In genomic region chr11:70155897-70156296, GRCm38 (mm10) we compare ENCODE assay signal across 7 mouse cellular contexts. TPM values are rescaled to one million over a fixed set of nuclear protein-coding genes. Genes with fewer than 3 reads are reported as not detected.
DNase-seq lines count a peak whose midpoint lies in the region; ATAC-seq and TF ChIP-seq lines count a peak whose summit lies in the region.
"Not testable (repeated sequence)": the region's sequence is repeated elsewhere in the genome, so short reads cannot be mapped to it uniquely, and the experiment has no call there.
"Had no signal": no experiment of that assay in that cellular context is flagged by ENCODE, and none has a peak within 500 bp of the region (broad histone marks: within the 10 kb centered on the region; RNA-seq: fewer than 3 reads in every experiment).

Gene Clec10a (plus strand): TSS chr11:70156197.

- H3K4me3 ChIP-seq in G1E (ENCODE audit: low read depth, low read length); bone marrow macrophage, adult 2 months (ENCODE audit: insufficient read depth, low read length); macrophage (ENCODE audit: inconsistent target): not testable (repeated sequence)

- not testable (repeated sequence) for TF ChIP-seq CTCF in G1E (IDR thresholded peaks at IDR 0.05; ENCODE audit: low read depth, low read length); bone marrow macrophage, adult 2 months (IDR thresholded peaks at IDR 0.05; ENCODE audit: low read depth, low read length)

- not testable (repeated sequence) for ATAC-seq in G1E (ENCODE audit: extremely low read depth, insufficient number of reproducible peaks, low FRiP score, poor library complexity, severe bottlenecking); monocyte, adult 5-6 weeks (replicated peaks; ENCODE audit: insufficient number of reproducible peaks, low FRiP score, low TSS enrichment, poor library complexity, severe bottlenecking)

- not testable (repeated sequence) for H3K4me1 ChIP-seq in G1E (ENCODE audit: insufficient read depth, low read depth, low read length); bone marrow macrophage, adult 2 months (ENCODE audit: control insufficient read depth, insufficient read depth, low read length)

- H3K27me3 ChIP-seq in G1E (ENCODE audit: insufficient read depth, low read length) = not testable (repeated sequence)

- H3K79me2 ChIP-seq in macrophage (ENCODE audit: inconsistent target) = not testable (repeated sequence)

- H3K9me3 ChIP-seq in G1E (replicated peaks) = peaks cover 16% of the 10 kb centered on the region

- H3K36me3 ChIP-seq in G1E (replicated peaks); macrophage (ENCODE audit: inconsistent target): not testable (repeated sequence)

- not testable (repeated sequence) for DNase-seq in G1E (ENCODE audit: low spot score); gonadal fat pad, adult 2 months (ENCODE audit: low read depth)

- TF ChIP-seq POLR2A in bone marrow macrophage, adult 2 months (IDR thresholded peaks at IDR 0.05; ENCODE audit: borderline replicate concordance, low read depth, low read length) = not testable (repeated sequence)

- whole genome bisulfite sequencing in macrophage (ENCODE audit: missing documents) = no CpG with 5 or more reads among the region's 5 CpGs

- H3K27ac ChIP-seq in bone marrow macrophage, adult 2 months (ENCODE audit: insufficient read depth, low read depth, low read length); macrophage: not testable (repeated sequence)

RNA-seq across cellular contexts. Expression of gene Clec10a, which starts in this region (rescaled TPM):
- total RNA-seq in G1E (2014; fragmentation: Nextera tagmentation) = 26.3 and 36.3 TPM in 2 replicates
- total RNA-seq in G1E (2017) = 89.8 and 103 TPM in 2 replicates
- polyA plus RNA-seq in G1E (2012) = 4.3 and 5.1 TPM in 2 replicates
- 106 and 116 TPM in 2 replicates for polyA plus RNA-seq in bone marrow macrophage, adult 2 months (2012; ENCODE audit: insufficient read depth, insufficient read length, missing spikeins)
- polyA plus RNA-seq in gonadal fat pad, adult 2 months (2012; rRNA removed) = 19.1 and 24.5 TPM in 2 replicates
- total RNA-seq in macrophage (2018; cell fraction: chromatin; rRNA removed) = 10 to 100 TPM in 17 of 26 experiments, 1 to 10 TPM in 9; 1.4 to 69.2 (median 14.2) TPM
- 10 to 100 TPM in 18 of 26 experiments, 1 to 10 TPM in 8; 7.8 to 58.2 (median 22.2) TPM for total RNA-seq in macrophage (2018; cell fraction: cytosol; rRNA removed)
- total RNA-seq in macrophage (2018; cell fraction: nucleus; rRNA removed) = 100 to 1,000 TPM in 4 of 26 experiments, 10 to 100 TPM in 22; 12.2 to 164 (median 23.7) TPM
- 10.4 to 103 TPM (median 37.8 TPM) in 3 replicates for polyA plus RNA-seq in macrophage (2018)
- total RNA-seq in monocyte, adult 5-6 weeks (2017) = 5.3 to 21.7 TPM (median 15.6 TPM) in 3 replicates
- total RNA-seq: CH12.LX had no signal
- polyA plus RNA-seq: CD4-positive, CD25-positive, alpha-beta regulatory T cell, adult 4 months had no signal
